29 mouse cellular contexts compared by ENCODE assay signal in genomic region chr6:48913587-48913986, GRCm38 (mm10). TPM values are rescaled to one million over a fixed set of nuclear protein-coding genes. Genes with fewer than 3 reads are reported as not detected.
"Had no signal": no experiment of that assay in that cellular context is flagged by ENCODE, and none has a peak within 500 bp of the region (broad histone marks: within the 10 kb centered on the region; RNA-seq: fewer than 3 reads in every experiment).

No protein-coding gene starts in this region.

- DNase-seq: forebrain, postnatal 0 days; gastrocnemius, postnatal 14 days; gastrocnemius, postnatal 36 days; heart, adult 18-20 months; heart, postnatal 14 days; heart, postnatal 36 days; kidney, adult 18-20 months; layer of hippocampus, adult 9-11 months; layer of hippocampus, postnatal 36 days; left cerebral cortex, postnatal 4 days had no signal

- H3K4me3 ChIP-seq: forebrain, embryonic 15.5 days; heart, embryonic 13.5 days; heart, embryonic 15.5 days; hindbrain, embryonic 13.5 days; hindbrain, embryonic 15.5 days; limb, embryonic 13.5 days; limb, embryonic 15.5 days; liver, embryonic 12.5 days had no signal

- H3K4me2 ChIP-seq: forebrain, embryonic 15.5 days; heart, embryonic 11.5 days; heart, embryonic 13.5 days; heart, embryonic 15.5 days; hindbrain, embryonic 13.5 days; hindbrain, embryonic 15.5 days; limb, embryonic 13.5 days; limb, embryonic 15.5 days; liver, embryonic 12.5 days had no signal

- H3K27ac ChIP-seq: forebrain, embryonic 15.5 days; heart, embryonic 13.5 days; heart, embryonic 15.5 days; hindbrain, embryonic 13.5 days; hindbrain, embryonic 15.5 days; hindbrain, postnatal 0 days; limb, embryonic 13.5 days; limb, embryonic 15.5 days; liver, embryonic 12.5 days; liver, embryonic 14.5 days had no signal

- H3K9ac ChIP-seq: forebrain, embryonic 15.5 days; forebrain, postnatal 0 days; heart, embryonic 13.5 days; heart, embryonic 15.5 days; hindbrain, embryonic 13.5 days; hindbrain, embryonic 15.5 days; limb, embryonic 13.5 days; limb, embryonic 15.5 days; liver, embryonic 12.5 days; liver, embryonic 14.5 days had no signal

- H3K4me1 ChIP-seq: forebrain, embryonic 15.5 days; heart, embryonic 13.5 days; heart, embryonic 15.5 days; hindbrain, embryonic 13.5 days; hindbrain, embryonic 15.5 days; limb, embryonic 13.5 days; limb, embryonic 15.5 days; liver, embryonic 12.5 days had no signal

- H3K27me3 ChIP-seq: forebrain, embryonic 15.5 days; heart, embryonic 13.5 days; heart, embryonic 15.5 days; hindbrain, embryonic 13.5 days; hindbrain, embryonic 15.5 days; limb, embryonic 13.5 days; limb, embryonic 15.5 days; liver, embryonic 12.5 days had no signal

- H3K36me3 ChIP-seq: forebrain, embryonic 15.5 days; heart, embryonic 13.5 days; heart, embryonic 15.5 days; hindbrain, embryonic 13.5 days; hindbrain, embryonic 15.5 days; limb, embryonic 13.5 days; limb, embryonic 15.5 days; liver, embryonic 12.5 days had no signal

- H3K9me3 ChIP-seq: forebrain, embryonic 15.5 days; heart, embryonic 13.5 days; heart, embryonic 15.5 days; hindbrain, embryonic 13.5 days; hindbrain, embryonic 15.5 days; limb, embryonic 13.5 days; limb, embryonic 15.5 days; liver, embryonic 12.5 days had no signal

- ATAC-seq: forebrain, embryonic 15.5 days; forebrain, postnatal 0 days; hindbrain, postnatal 0 days; intestine, embryonic 16.5 days; liver, embryonic 12.5 days had no signal

RNA-seq across cellular contexts. Expression of gene 1600015I10Rik, which starts 16.1 kb away (rescaled TPM):
- polyA plus RNA-seq: forebrain, embryonic 15.5 days; forebrain, postnatal 0 days; heart, embryonic 13.5 days; heart, embryonic 15.5 days; hindbrain, embryonic 11.5 days; hindbrain, embryonic 13.5 days; hindbrain, embryonic 15.5 days; hindbrain, postnatal 0 days; intestine, embryonic 14.5 days; intestine, embryonic 16.5 days; kidney, embryonic 16.5 days; limb, embryonic 11.5 days; limb, embryonic 13.5 days; liver, adult 2 months; liver, embryonic 12.5 days; liver, embryonic 14.5 days; liver, embryonic 16.5 days had no signal

RNA-seq across cellular contexts. Expression of gene Aoc1, which starts 40.9 kb away (rescaled TPM):
- polyA plus RNA-seq: forebrain, embryonic 15.5 days; forebrain, postnatal 0 days; heart, embryonic 11.5 days; heart, embryonic 13.5 days; heart, embryonic 15.5 days; heart, postnatal 0 days; hindbrain, embryonic 11.5 days; hindbrain, embryonic 13.5 days; hindbrain, embryonic 15.5 days; limb, embryonic 11.5 days; limb, embryonic 13.5 days; limb, embryonic 15.5 days; liver, embryonic 12.5 days; liver, embryonic 14.5 days had no signal
